Mouse (Mus musculus): Measurements from ENCODE around the gene Prune1. TPM values are rescaled to one million over a fixed set of nuclear protein-coding genes. Genes with fewer than 3 reads are reported as not detected.

Gene Prune1
- total RNA-seq, 2 experiments from 2014 or later: 22.1 to 22.8 TPM

DNA sequence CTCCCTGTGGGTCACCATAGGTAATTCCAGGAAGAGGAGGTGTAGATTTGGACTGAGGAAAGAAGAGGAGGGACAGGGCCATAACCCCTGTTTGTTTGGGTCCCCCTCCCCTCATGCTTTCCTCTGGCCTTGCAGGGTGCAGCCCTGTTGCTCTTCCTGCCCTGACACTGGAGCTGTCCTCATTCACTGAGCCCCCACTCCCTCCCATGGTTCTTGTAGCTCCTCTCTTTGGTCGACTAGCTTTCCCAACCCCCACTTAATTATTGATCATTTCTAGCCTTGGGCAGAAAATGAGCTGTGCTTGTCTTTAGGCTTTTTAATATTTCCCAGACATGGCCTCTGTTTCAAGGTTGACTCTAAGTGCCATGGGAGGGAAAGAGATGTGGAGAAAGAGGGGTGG lies 2.2 kb upstream of the Prune1 start:
- no peak for DNase-seq (ENCODE audit: low spot score)
- intact Hi-C loops (cut with DNase I): no loop called here

GRCm38 (mm10) chr3:95283589-95283941 lies 1.7 kb upstream of the Prune1 start:
- DNase-seq (ENCODE audit: low spot score): no peak
- intact Hi-C loops (cut with DNase I): loop anchor here (2.0 kb wide), 1 partner anchor 31 kb away; the partner anchor contains the start of gene Cers2

- DNase-seq (ENCODE audit: low spot score): peak; percentile 76
- intact Hi-C loops (cut with DNase I): loop anchor here (2.0 kb wide), 1 partner anchor 32 kb away; the partner anchor contains the start of gene Cers2
Measured at GRCm38 (mm10) chr3:95282865-95283588, 1.2 kb upstream of the Prune1 start.

GRCm38 (mm10) chr3:95282381-95282864 lies 547 bp upstream of the Prune1 start:
- peak; percentile 4 for DNase-seq (ENCODE audit: low spot score)
- intact Hi-C loops (cut with DNase I): loop anchor here (2.0 kb wide), 1 partner anchor 32 kb away; the partner anchor contains the start of gene Cers2

GRCm38 (mm10) chr3:95280747-95281146 lies 1.1 kb downstream of the Prune1 start:
- DNase-seq (ENCODE audit: low spot score): no peak
- intact Hi-C loops (cut with DNase I): loop anchor here (2.0 kb wide), 1 partner anchor 64 kb away; the partner anchor contains the start of gene Gabpb2

DNA sequence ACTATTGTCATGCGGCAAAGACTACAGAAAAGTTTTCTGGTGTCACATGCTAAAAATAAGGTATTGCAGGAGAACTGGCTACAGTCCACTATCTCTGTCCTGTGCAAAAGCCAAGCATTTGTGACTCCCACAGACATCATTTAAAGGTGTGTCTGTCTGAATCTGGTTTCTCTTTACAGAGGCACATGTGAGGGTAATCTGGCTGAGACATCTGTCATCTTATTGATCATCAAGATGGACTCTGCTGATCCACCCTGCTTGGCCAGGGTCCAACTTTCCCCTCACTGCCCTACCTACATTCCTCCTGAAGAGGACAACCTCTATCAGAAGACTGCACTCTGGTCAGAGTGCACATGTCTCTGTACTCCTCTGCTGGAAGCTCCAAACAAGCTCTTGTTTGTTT lies 4.7 kb downstream of the Prune1 start:
- no peak for DNase-seq (ENCODE audit: low spot score)

GRCm38 (mm10) chr3:95276428-95276934 lies 5.4 kb downstream of the Prune1 start:
- intact Hi-C loops (cut with DNase I): no loop called here
- DNase-seq (ENCODE audit: low spot score): no peak

More for the DNA sequence above, 4.7 kb downstream of the Prune1 start:
- intact Hi-C loops (cut with DNase I): no loop called here

- no peak for DNase-seq (ENCODE audit: low spot score)
- intact Hi-C loops (cut with DNase I): no loop called here
Measured at GRCm38 (mm10) chr3:95275161-95275560, 6.7 kb downstream of the Prune1 start.

GRCm38 (mm10) chr3:95274453-95274852 lies 7.4 kb downstream of the Prune1 start:
- DNase-seq (ENCODE audit: low spot score): no peak
- intact Hi-C loops (cut with DNase I): no loop called here

- DNase-seq (ENCODE audit: low spot score): no peak
- intact Hi-C loops (cut with DNase I): no loop called here
Measured at GRCm38 (mm10) chr3:95273471-95273870, 8.4 kb downstream of the Prune1 start.

GRCm38 (mm10) chr3:95270766-95271364 lies 11.0 kb downstream of the Prune1 start:
- intact Hi-C loops (cut with DNase I): no loop called here
- DNase-seq (ENCODE audit: low spot score): no peak

- intact Hi-C loops (cut with DNase I): no loop called here
- DNase-seq (ENCODE audit: low spot score): no peak
Measured at GRCm38 (mm10) chr3:95269789-95270188, 12.1 kb downstream of the Prune1 start.

DNA sequence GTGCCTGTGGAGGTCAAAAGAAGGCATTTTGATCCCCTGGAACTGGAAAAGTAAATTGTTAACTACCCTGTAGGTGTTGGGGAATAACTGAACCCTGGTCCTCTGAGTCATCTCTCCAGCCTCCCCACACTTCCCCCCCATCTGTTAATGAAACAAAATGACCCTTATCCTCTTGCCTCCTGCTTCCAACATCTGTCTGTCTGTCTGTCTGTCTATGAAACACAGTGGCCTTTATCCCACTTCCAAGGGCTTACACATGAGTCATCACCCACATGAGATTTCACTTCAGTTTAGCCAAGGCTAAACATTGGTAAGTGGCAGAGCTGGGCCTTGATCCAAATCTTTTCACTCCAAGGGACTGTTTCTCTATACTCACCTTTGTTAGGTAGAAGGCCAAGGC lies 14.0 kb downstream of the Prune1 start:
- no peak for DNase-seq (ENCODE audit: low spot score)
- intact Hi-C loops (cut with DNase I): no loop called here

DNA sequence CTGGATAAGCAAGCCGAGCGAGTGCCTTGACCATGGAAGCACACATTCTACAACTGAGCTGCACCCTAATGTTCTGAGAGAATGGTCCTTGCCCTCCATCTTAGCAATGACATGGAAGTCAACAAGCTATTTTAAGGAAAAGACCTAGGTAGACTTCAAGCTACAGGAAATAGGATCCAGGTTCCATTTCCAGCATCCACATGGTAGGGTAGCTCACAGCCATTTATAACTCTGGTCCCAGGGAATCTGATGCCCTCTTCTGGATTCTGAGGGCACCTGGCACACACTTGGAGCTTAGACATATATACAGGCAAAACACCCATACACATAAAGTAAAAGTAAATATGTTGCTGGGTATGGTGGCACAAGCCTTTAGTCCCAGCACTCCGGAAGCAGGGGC lies 15.8 kb downstream of the Prune1 start:
- no peak for DNase-seq (ENCODE audit: low spot score)
- intact Hi-C loops (cut with DNase I): no loop called here

- no peak for DNase-seq (ENCODE audit: low spot score)
- intact Hi-C loops (cut with DNase I): loop anchor here (5.0 kb wide), 1 partner anchor 47 kb away; the partner anchor contains the start of gene Gabpb2
Measured at GRCm38 (mm10) chr3:95264724-95265123, 17.2 kb downstream of the Prune1 start.

DNA sequence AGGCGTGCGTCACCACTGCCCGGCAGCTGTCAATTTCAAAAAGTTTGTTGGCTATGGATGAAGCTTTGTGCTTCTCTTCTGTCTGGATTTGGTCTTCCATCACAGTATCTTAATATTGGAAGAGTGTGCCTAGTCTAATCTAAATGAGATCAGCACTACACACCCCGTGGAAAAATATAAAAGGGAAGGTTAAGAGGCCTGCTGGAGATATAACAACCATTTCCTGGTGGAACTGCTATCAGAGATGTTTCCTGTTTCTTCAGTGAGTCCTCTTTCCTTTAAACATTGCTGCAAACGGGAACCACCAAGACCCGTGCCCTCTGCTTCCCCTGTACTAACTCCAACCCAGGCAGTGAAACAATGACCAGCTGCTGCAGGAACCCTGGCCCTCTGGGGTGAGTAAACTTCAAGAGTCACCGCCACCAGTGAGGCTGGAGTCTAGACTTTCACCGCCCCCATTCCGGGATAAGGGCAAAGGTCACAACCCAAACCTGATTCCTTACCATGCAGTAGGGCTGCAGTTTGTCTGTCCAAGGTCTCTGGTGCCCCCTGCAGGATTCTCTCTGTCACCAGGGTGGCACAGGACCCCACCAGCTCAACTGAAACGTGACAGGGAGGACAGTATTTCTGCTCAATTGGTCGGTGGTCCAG lies 18.7 kb downstream of the Prune1 start:
- DNase-seq (ENCODE audit: low spot score): peak; percentile 35
- intact Hi-C loops (cut with DNase I): loop anchor here (2.0 to 5.0 kb wide), 2 partner anchors 46 to 120 kb away; partner anchors contain the start of genes Gabpb2 and Tnfaip8l2

DNA sequence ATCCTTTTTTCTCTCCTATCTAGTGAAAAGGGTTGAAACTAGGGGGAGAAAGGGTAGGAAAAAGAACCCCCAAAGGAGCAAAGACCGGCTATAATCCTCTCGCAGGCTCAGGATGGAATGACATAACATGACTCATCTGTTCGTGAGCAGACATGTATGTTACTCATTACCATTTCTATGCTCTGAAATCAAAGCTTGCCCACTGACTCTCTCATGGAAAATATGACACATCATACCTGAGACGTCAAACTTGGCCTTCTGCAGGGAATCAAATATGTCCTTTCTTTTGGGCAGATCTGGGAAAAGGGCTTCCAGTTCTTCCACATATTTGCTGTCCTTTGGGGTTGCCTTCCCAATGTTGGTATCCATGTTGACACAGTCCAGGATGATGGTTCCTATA lies 19.9 kb downstream of the Prune1 start:
- intact Hi-C loops (cut with DNase I): loop anchor here (2.0 to 5.0 kb wide), 2 partner anchors 45 to 119 kb away; partner anchors contain the start of genes Gabpb2 and Tnfaip8l2
- no peak for DNase-seq (ENCODE audit: low spot score)

- intact Hi-C loops (cut with DNase I): no loop called here
- DNase-seq (ENCODE audit: low spot score): no peak
Measured at GRCm38 (mm10) chr3:95256931-95257330, 24.9 kb downstream of the Prune1 start.

DNA sequence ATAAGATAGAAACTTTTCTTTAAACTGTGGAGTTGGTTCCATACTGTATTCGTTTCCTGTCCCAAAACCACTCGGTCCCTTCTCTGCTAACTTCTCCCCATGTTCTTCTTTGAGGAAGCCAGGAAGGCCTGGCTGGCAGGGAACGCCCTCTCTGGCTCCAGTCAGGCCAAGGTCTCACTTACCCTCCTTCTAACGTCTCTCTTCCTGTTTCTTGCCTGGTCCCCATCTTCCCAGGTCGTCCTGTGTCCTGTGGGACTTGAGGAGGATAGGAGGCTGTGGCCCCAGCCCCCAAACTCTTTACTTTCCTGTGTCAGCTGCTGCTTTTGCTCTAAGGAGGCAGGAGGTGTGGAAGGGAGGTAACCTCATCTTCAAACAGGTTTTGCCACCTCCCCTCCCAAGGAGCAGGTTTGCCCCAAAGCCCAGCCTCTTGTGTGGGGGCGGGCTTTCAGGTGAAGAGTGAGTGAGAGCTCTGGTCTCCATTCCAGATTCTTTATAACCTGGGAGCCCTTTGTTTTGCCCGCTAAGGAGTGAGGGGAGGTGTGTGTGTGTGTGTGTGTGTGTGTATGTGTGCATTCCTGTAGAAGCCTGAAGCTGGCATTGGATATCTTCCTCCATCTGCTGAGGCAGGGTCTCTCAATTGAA lies 31.0 kb downstream of the Prune1 start, which contains the start of gene Bnipl:
Gene Bnipl, minus strand, starts transcription at position 411 of the 642 bp plus-strand sequence.
- intact Hi-C loops (cut with DNase I): no loop called here
- DNase-seq (ENCODE audit: low spot score): no peak

DNA sequence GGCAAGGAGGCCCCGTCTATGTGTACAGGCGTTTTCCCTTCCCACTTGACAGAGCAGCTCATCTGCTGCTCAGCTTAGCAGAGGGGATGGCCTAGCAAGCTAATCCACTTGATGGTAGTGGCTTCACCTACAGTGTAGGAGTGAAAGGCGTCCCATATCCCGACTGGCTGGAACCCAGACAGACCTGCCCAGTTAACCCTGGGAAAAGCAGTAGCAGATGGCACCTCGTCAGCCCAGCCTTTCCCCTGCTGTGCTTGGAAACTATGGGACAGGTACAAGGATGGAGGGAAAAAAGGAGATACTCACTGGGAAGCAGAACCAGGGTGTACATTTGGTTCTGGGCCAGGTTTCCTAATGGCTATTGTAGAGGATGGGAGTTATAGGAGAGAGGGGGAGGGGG lies 31.5 kb downstream of the Prune1 start:
- intact Hi-C loops (cut with DNase I): no loop called here
- no peak for DNase-seq (ENCODE audit: low spot score)

All from heart, postnatal 25 days (tissue).